Mouse (Mus musculus) ovary, postnatal 36 days (tissue): Measurements from ENCODE around the gene Pgls.

Experiments used
- DNase-seq: peaks from one replicate; pipeline ENCODE4 v3.0.0; 2022; ENCODE audit warnings: low spot score, mixed read lengths

The Pgls gene

GRCm38 (mm10) chr8:71637149-71638095 lies 45.4 kb downstream of the Pgls start:
- DNase-seq: no peak

- no peak for DNase-seq
These were observed 46.3 kb downstream of the Pgls start for GRCm38 (mm10) chr8:71638321-71638720.

- DNase-seq: no peak
These were observed 47.3 kb downstream of the Pgls start for GRCm38 (mm10) chr8:71639318-71639717.

GRCm38 (mm10) chr8:71645510-71645909 lies 53.5 kb downstream of the Pgls start:
- DNase-seq: no peak
